Mouse (Mus musculus): ENCODE data around the gene Dab2ip.

DNA sequence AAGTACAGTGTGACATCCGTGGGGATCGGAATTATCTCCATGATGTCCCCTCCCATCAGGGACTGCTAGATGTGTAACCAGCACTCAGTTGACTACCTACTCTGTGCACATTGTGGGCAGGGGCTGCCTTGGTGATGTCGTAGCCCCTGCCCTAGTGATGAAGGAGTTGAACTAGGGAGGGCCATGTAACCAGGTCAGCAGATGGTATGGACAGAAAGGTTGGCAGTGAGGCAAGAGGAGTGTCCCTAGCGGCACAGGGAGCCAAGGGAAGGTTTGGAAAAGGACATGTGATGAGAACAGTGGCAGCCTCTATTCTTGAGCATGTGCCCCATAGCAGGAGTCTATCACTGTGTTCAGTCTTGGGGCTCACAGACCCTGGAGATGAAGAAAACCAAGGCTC, 70.6 kb downstream of the Dab2ip start:
- TF ChIP-seq CHD1 (IDR thresholded peaks at IDR 0.05; ENCODE audit: low read depth, low read length), result no peak
- no peak for TF ChIP-seq POLR2A (IDR thresholded peaks at IDR 0.05; ENCODE audit: control insufficient read depth in 1 of 2, insufficient read depth in 1 of 2, low read depth in 1 of 2, low read length in 2 of 2, poor library complexity in 1 of 2)
- no peak for TF ChIP-seq CTCF (IDR thresholded peaks at IDR 0.05 in 2 of 3, conservative IDR thresholded peaks at IDR 0.05 in 1 of 3; ENCODE audit: control insufficient read depth in 1 of 3, insufficient read depth in 1 of 3, low read depth in 2 of 3, low read length in 3 of 3, poor library complexity in 1 of 3, severe bottlenecking in 1 of 3)
- TF ChIP-seq E2F4 (IDR thresholded peaks at IDR 0.05; ENCODE audit: borderline replicate concordance, low read depth, low read length), result no peak
